Comparison of ENCODE assay signal across 18 mouse cellular contexts in genomic region chr6:5396797-5397196, GRCm38 (mm10). TPM values are rescaled to one million over a fixed set of nuclear protein-coding genes. Genes with fewer than 3 reads are reported as not detected.
DNase-seq lines count a peak whose midpoint lies in the region; ATAC-seq and TF ChIP-seq lines count a peak whose summit lies in the region.
"Had no signal": no experiment of that assay in that cellular context is flagged by ENCODE, and none has a peak within 500 bp of the region (broad histone marks: within the 10 kb centered on the region; RNA-seq: fewer than 3 reads in every experiment).

No protein-coding gene starts in this region.

- no peak for DNase-seq in forebrain, embryonic 10.5 days (ENCODE audit: extremely low spot score, low spot score)
- DNase-seq in kidney, postnatal 0 days (ENCODE audit: low spot score), result no peak
- no peak for DNase-seq in kidney, postnatal 4 days
- DNase-seq in midbrain, postnatal 0 days (ENCODE audit: low spot score), result no peak
- no peak for DNase-seq in stomach, postnatal 0 days (ENCODE audit: low spot score)
- no peak for DNase-seq in urinary bladder, postnatal 36 days (ENCODE audit: low spot score in 2 of 2)
- DNase-seq: cerebellum, adult 11-12 months; gastrocnemius, postnatal 25 days; midbrain, embryonic 14.5 days had no signal

- 77% methylated on average over 3 of the region's 3 CpGs for WGBS in forebrain, embryonic 10.5 days
- WGBS in forebrain, embryonic 12.5 days, result 66% methylated on average over 3 of the region's 3 CpGs
- WGBS in kidney, postnatal 0 days, result 48% methylated on average over 3 of the region's 3 CpGs
- 68% methylated on average over 3 of the region's 3 CpGs for WGBS in midbrain, postnatal 0 days
- 66% methylated on average over 3 of the region's 3 CpGs for WGBS in midbrain, embryonic 15.5 days
- 46% methylated on average over 3 of the region's 3 CpGs for WGBS in stomach, postnatal 0 days

- no peak overlapping the region for H3K4me2 ChIP-seq in forebrain, embryonic 12.5 days
- no peak overlapping the region for H3K4me2 ChIP-seq in kidney, postnatal 0 days (ENCODE audit: low read length)
- no peak overlapping the region for H3K4me2 ChIP-seq in midbrain, postnatal 0 days (ENCODE audit: low read depth, low read length, poor library complexity, severe bottlenecking)
- no peak overlapping the region for H3K4me2 ChIP-seq in midbrain, embryonic 15.5 days
- H3K4me2 ChIP-seq in stomach, postnatal 0 days (replicated peaks; ENCODE audit: low read depth), result no peak overlapping the region
- H3K4me2 ChIP-seq: embryonic facial prominence, embryonic 15.5 days; heart, embryonic 15.5 days; hindbrain, embryonic 15.5 days; stomach, embryonic 15.5 days had no signal

- peaks cover 58% of the 10 kb centered on the region for H3K4me1 ChIP-seq in forebrain, embryonic 10.5 days
- H3K4me1 ChIP-seq in forebrain, embryonic 12.5 days, result peaks cover 17% of the 10 kb centered on the region; the same call in 1 of the 2 replicates
- no peaks in the 10 kb centered on the region for H3K4me1 ChIP-seq in kidney, postnatal 0 days (replicated peaks; ENCODE audit: insufficient read depth, low read length)
- H3K4me1 ChIP-seq in midbrain, postnatal 0 days (ENCODE audit: insufficient read depth, low read length), result no peaks in the 10 kb centered on the region
- no peaks in the 10 kb centered on the region; the same call in 1 of the 2 replicates for H3K4me1 ChIP-seq in midbrain, embryonic 15.5 days
- peaks cover 6% of the 10 kb centered on the region; the same call in 1 of the 2 replicates for H3K4me1 ChIP-seq in stomach, postnatal 0 days (replicated peaks; ENCODE audit: control insufficient read depth, insufficient read depth)
- H3K4me1 ChIP-seq: embryonic facial prominence, embryonic 15.5 days; hindbrain, embryonic 15.5 days; stomach, embryonic 15.5 days had no signal

- H3K27ac ChIP-seq in forebrain, embryonic 10.5 days, result 0 out of 2 replicates have a peak overlapping the region, but pooled peaks have one; percentile 15
- H3K27ac ChIP-seq in forebrain, embryonic 12.5 days, result no peak overlapping the region
- no peak overlapping the region for H3K27ac ChIP-seq in kidney, postnatal 0 days
- H3K27ac ChIP-seq in midbrain, postnatal 0 days (ENCODE audit: low read depth, low read length), result no peak overlapping the region
- H3K27ac ChIP-seq in midbrain, embryonic 15.5 days, result no peak overlapping the region
- no peak overlapping the region for H3K27ac ChIP-seq in stomach, postnatal 0 days (replicated peaks)
- H3K27ac ChIP-seq: embryonic facial prominence, embryonic 15.5 days; heart, embryonic 15.5 days; hindbrain, embryonic 15.5 days; stomach, embryonic 15.5 days had no signal

- H3K27me3 ChIP-seq in forebrain, embryonic 10.5 days (ENCODE audit: poor library complexity, severe bottlenecking), result peaks cover 14% of the 10 kb centered on the region
- no peaks in the 10 kb centered on the region; the same call in 1 of the 2 replicates for H3K27me3 ChIP-seq in forebrain, embryonic 12.5 days
- H3K27me3 ChIP-seq in kidney, postnatal 0 days (ENCODE audit: insufficient read depth, low read length), result no peaks in the 10 kb centered on the region
- peaks cover 4% of the 10 kb centered on the region; the same call in 1 of the 2 replicates for H3K27me3 ChIP-seq in midbrain, postnatal 0 days (ENCODE audit: insufficient read depth, low read length)
- peaks cover 6% of the 10 kb centered on the region; the same call in 1 of the 2 replicates for H3K27me3 ChIP-seq in midbrain, embryonic 15.5 days (replicated peaks)
- no peaks in the 10 kb centered on the region for H3K27me3 ChIP-seq in stomach, postnatal 0 days (ENCODE audit: control insufficient read depth, insufficient read depth, low read length)
- H3K27me3 ChIP-seq: embryonic facial prominence, embryonic 15.5 days; heart, embryonic 15.5 days; stomach, embryonic 15.5 days had no signal

- no peak for ATAC-seq in forebrain, embryonic 12.5 days (ENCODE audit: low FRiP score)
- no peak for ATAC-seq in kidney, postnatal 0 days (replicated peaks; ENCODE audit: low FRiP score, low read depth)
- no peak for ATAC-seq in midbrain, postnatal 0 days (ENCODE audit: low FRiP score)
- no peak for ATAC-seq in midbrain, embryonic 15.5 days (replicated peaks)
- ATAC-seq in stomach, postnatal 0 days (ENCODE audit: low FRiP score, low TSS enrichment), result 0 out of 2 replicates have a peak, but pooled peaks have one; percentile 26
- ATAC-seq: activated CD4-positive, CD25-positive, alpha-beta regulatory T cell, adult 4 months; forebrain, embryonic 16.5 days had no signal

- no peak overlapping the region for H3K4me3 ChIP-seq in forebrain, embryonic 10.5 days
- H3K4me3 ChIP-seq in forebrain, embryonic 12.5 days (replicated peaks), result no peak overlapping the region
- no peak overlapping the region for H3K4me3 ChIP-seq in kidney, postnatal 0 days (replicated peaks; ENCODE audit: low read depth, low read length)
- no peak overlapping the region for H3K4me3 ChIP-seq in midbrain, postnatal 0 days (ENCODE audit: low read depth, low read length)
- no peak overlapping the region for H3K4me3 ChIP-seq in midbrain, embryonic 15.5 days
- H3K4me3 ChIP-seq in stomach, postnatal 0 days (ENCODE audit: low read depth, low read length), result no peak overlapping the region
- H3K4me3 ChIP-seq: embryonic facial prominence, embryonic 15.5 days; heart, embryonic 15.5 days; hindbrain, embryonic 15.5 days; stomach, embryonic 15.5 days had no signal

- H3K9me3 ChIP-seq in forebrain, embryonic 10.5 days, result no peaks in the 10 kb centered on the region
- H3K9me3 ChIP-seq in forebrain, embryonic 12.5 days, result no peaks in the 10 kb centered on the region
- H3K9me3 ChIP-seq in kidney, postnatal 0 days (replicated peaks; ENCODE audit: low read length), result no peaks in the 10 kb centered on the region
- no peaks in the 10 kb centered on the region for H3K9me3 ChIP-seq in midbrain, postnatal 0 days (ENCODE audit: low read length)
- H3K9me3 ChIP-seq in midbrain, embryonic 15.5 days, result no peaks in the 10 kb centered on the region
- H3K9me3 ChIP-seq in stomach, postnatal 0 days (ENCODE audit: control insufficient read depth, low read length), result no peaks in the 10 kb centered on the region
- H3K9me3 ChIP-seq: embryonic facial prominence, embryonic 15.5 days; G1E; heart, embryonic 15.5 days; hindbrain, embryonic 15.5 days; stomach, embryonic 15.5 days had no signal

- TF ChIP-seq EP300 in stomach, postnatal 0 days (optimal IDR thresholded peaks at IDR 0.05), result no peak

- TF ChIP-seq CTCF in kidney, postnatal 0 days (IDR thresholded peaks at IDR 0.05; ENCODE audit: low read depth), result peak; percentile 52; the same call in 1 of the 2 replicates
- peak; percentile 60 for TF ChIP-seq CTCF in midbrain, postnatal 0 days (IDR thresholded peaks at IDR 0.05)
- TF ChIP-seq CTCF in stomach, postnatal 0 days (IDR thresholded peaks at IDR 0.05; ENCODE audit: low read depth), result peak; percentile 60

- H3K9ac ChIP-seq in forebrain, embryonic 12.5 days, result no peak overlapping the region
- H3K9ac ChIP-seq in kidney, postnatal 0 days (ENCODE audit: low read depth, low read length), result no peak overlapping the region
- H3K9ac ChIP-seq in midbrain, postnatal 0 days (replicated peaks; ENCODE audit: low read length, poor library complexity, severe bottlenecking), result no peak overlapping the region
- H3K9ac ChIP-seq in midbrain, embryonic 15.5 days, result no peak overlapping the region
- no peak overlapping the region for H3K9ac ChIP-seq in stomach, postnatal 0 days (ENCODE audit: low read length)
- H3K9ac ChIP-seq: embryonic facial prominence, embryonic 15.5 days; heart, embryonic 15.5 days; hindbrain, embryonic 15.5 days; stomach, embryonic 15.5 days had no signal

- H3K36me3 ChIP-seq in forebrain, embryonic 10.5 days (replicated peaks), result no peaks in the 10 kb centered on the region
- no peaks in the 10 kb centered on the region for H3K36me3 ChIP-seq in forebrain, embryonic 12.5 days (replicated peaks)
- H3K36me3 ChIP-seq in kidney, postnatal 0 days (ENCODE audit: insufficient read depth, low read length), result no peaks in the 10 kb centered on the region
- H3K36me3 ChIP-seq in midbrain, postnatal 0 days (ENCODE audit: insufficient read depth, low read length), result no peaks in the 10 kb centered on the region
- H3K36me3 ChIP-seq in midbrain, embryonic 15.5 days (replicated peaks), result no peaks in the 10 kb centered on the region
- no peaks in the 10 kb centered on the region for H3K36me3 ChIP-seq in stomach, postnatal 0 days (ENCODE audit: control insufficient read depth, insufficient read depth, low read length)
- H3K36me3 ChIP-seq: embryonic facial prominence, embryonic 15.5 days; G1E; heart, embryonic 15.5 days; hindbrain, embryonic 15.5 days; stomach, embryonic 15.5 days had no signal

RNA-seq across cellular contexts. Expression of gene Asb4, which starts 13.6 kb away (rescaled TPM):
- 23.0 and 25.3 TPM in 2 replicates for polyA plus RNA-seq in forebrain, embryonic 10.5 days (2016; fragmentation: Nextera tagmentation; extraction: Ambion mirVana)
- 28.5 and 38.6 TPM in 2 replicates for polyA plus RNA-seq in forebrain, embryonic 12.5 days (2016; fragmentation: Nextera tagmentation; extraction: Ambion mirVana)
- polyA plus RNA-seq in kidney, postnatal 0 days (2015; fragmentation: Nextera tagmentation; extraction: Ambion mirVana), result 9.4 and 9.7 TPM in 2 replicates
- total RNA-seq in midbrain, postnatal 0 days (2014; rRNA removed), result 9.0 and 9.7 TPM in 2 replicates
- 15.4 and 23.0 TPM in 2 replicates for polyA plus RNA-seq in midbrain, postnatal 0 days (2015; fragmentation: Nextera tagmentation; extraction: Ambion mirVana)
- polyA plus RNA-seq in midbrain, embryonic 15.5 days (2015; fragmentation: Nextera tagmentation; extraction: Ambion mirVana), result 17.5 and 17.6 TPM in 2 replicates
- polyA plus RNA-seq in stomach, postnatal 0 days (2015; fragmentation: Nextera tagmentation; extraction: Ambion mirVana), result 1.1 and 1.5 TPM in 2 replicates
- total RNA-seq: G1E had no signal
- polyA plus RNA-seq: activated CD4-positive, CD25-positive, alpha-beta regulatory T cell, adult 4 months had no signal
